8 mouse cellular contexts compared by ENCODE assay signal in genomic region chr5:113906958-113907735, GRCm38 (mm10). TPM values are rescaled to one million over a fixed set of nuclear protein-coding genes. Genes with fewer than 3 reads are reported as not detected.
DNase-seq lines count a peak whose midpoint lies in the region; ATAC-seq and TF ChIP-seq lines count a peak whose summit lies in the region.

No protein-coding gene starts in this region.

- no peaks in the 10 kb centered on the region for H3K36me3 ChIP-seq in thymus, adult 2 months (ENCODE audit: control insufficient read depth, insufficient read depth, low read length)
- H3K36me3 ChIP-seq in heart, embryonic 16.5 days (ENCODE audit: control insufficient read depth, insufficient read depth) = no peaks in the 10 kb centered on the region
- no peaks in the 10 kb centered on the region for H3K36me3 ChIP-seq in midbrain, embryonic 16.5 days (ENCODE audit: control insufficient read depth, insufficient read depth, low read length)

- no peaks in the 10 kb centered on the region for H3K9me3 ChIP-seq in heart, embryonic 16.5 days (replicated peaks; ENCODE audit: control insufficient read depth, low read length)
- no peaks in the 10 kb centered on the region for H3K9me3 ChIP-seq in midbrain, embryonic 16.5 days (replicated peaks; ENCODE audit: control insufficient read depth, low read length, poor library complexity, severe bottlenecking)

- no peak for TF ChIP-seq CTCF in thymus, adult 2 months (IDR thresholded peaks at IDR 0.05; ENCODE audit: borderline replicate concordance, control insufficient read depth, extremely low read depth, insufficient read depth, low read length, poor library complexity)

- WGBS in thymus, adult 2 months = 25% methylated on average over 17 of the region's 17 CpGs
- 7% methylated on average over 17 of the region's 17 CpGs for WGBS in heart, embryonic 16.5 days
- WGBS in midbrain, embryonic 16.5 days = 13% methylated on average over 17 of the region's 17 CpGs

- H3K4me2 ChIP-seq in heart, embryonic 16.5 days (ENCODE audit: low read depth, low read length) = peak overlapping the region; percentile 83
- peak overlapping the region; percentile 90 for H3K4me2 ChIP-seq in midbrain, embryonic 16.5 days (ENCODE audit: low read length)

- TF ChIP-seq POLR2A in thymus, adult 2 months (IDR thresholded peaks at IDR 0.05; ENCODE audit: control insufficient read depth, extremely low read depth, insufficient read depth, low read length, poor library complexity) = no peak

- peaks cover 23% of the 10 kb centered on the region for H3K4me1 ChIP-seq in thymus, adult 2 months (replicated peaks; ENCODE audit: control insufficient read depth, insufficient read depth, low read length)
- peaks cover 47% of the 10 kb centered on the region for H3K4me1 ChIP-seq in heart, embryonic 16.5 days (ENCODE audit: control insufficient read depth, insufficient read depth, low read length)
- H3K4me1 ChIP-seq in midbrain, embryonic 16.5 days (ENCODE audit: control insufficient read depth, insufficient read depth, low read length) = peaks cover 44% of the 10 kb centered on the region

- peak overlapping the region; percentile 98 for H3K9ac ChIP-seq in heart, embryonic 16.5 days (ENCODE audit: low read length)
- H3K9ac ChIP-seq in midbrain, embryonic 16.5 days (ENCODE audit: low read depth, low read length) = peak overlapping the region; percentile 97

- H3K4me3 ChIP-seq in thymus, adult 2 months (ENCODE audit: control insufficient read depth, insufficient read depth, low read length) = peak overlapping the region; percentile 63
- H3K4me3 ChIP-seq in heart, embryonic 16.5 days (ENCODE audit: low read length) = peak overlapping the region; percentile 96
- peak overlapping the region; percentile 67 for H3K4me3 ChIP-seq in midbrain, embryonic 16.5 days (ENCODE audit: low read depth, low read length)

- peak; percentile 16 for DNase-seq in thymus, adult 2 months
- DNase-seq in thymus, adult 18-20 months = no peak
- DNase-seq in c-Kit-positive CD71-positive TER-119-negative erythroid progenitor cells, embryonic 14.5 days (ENCODE audit: low read depth) = peak; percentile 56
- peak; percentile 81 for DNase-seq in liver
- peak; percentile 46 to 57 for DNase-seq in urinary bladder, postnatal 36 days (ENCODE audit: low spot score in 2 of 2)
- no peak for DNase-seq in left cerebral cortex, adult 18-20 months (ENCODE audit: low spot score in 2 of 2)

- peak overlapping the region; percentile 39 for H3K27ac ChIP-seq in thymus, adult 2 months (ENCODE audit: control insufficient read depth, insufficient read depth, low read length)
- peak overlapping the region; percentile 98 for H3K27ac ChIP-seq in heart, embryonic 16.5 days (ENCODE audit: low read length)
- peak overlapping the region; percentile 88 for H3K27ac ChIP-seq in midbrain, embryonic 16.5 days (ENCODE audit: low read length)

- H3K27me3 ChIP-seq in thymus, adult 2 months (ENCODE audit: control insufficient read depth, insufficient read depth, low read length) = no peaks in the 10 kb centered on the region
- no peaks in the 10 kb centered on the region for H3K27me3 ChIP-seq in heart, embryonic 16.5 days (ENCODE audit: control insufficient read depth, insufficient read depth, low read length)
- no peaks in the 10 kb centered on the region for H3K27me3 ChIP-seq in midbrain, embryonic 16.5 days (ENCODE audit: control insufficient read depth, insufficient read depth, low read depth, low read length)

- ATAC-seq in heart, embryonic 16.5 days (replicated peaks; ENCODE audit: extremely low read depth, insufficient read depth, low FRiP score) = no peak
- ATAC-seq in midbrain, embryonic 16.5 days = no peak

RNA-seq across cellular contexts. Expression of gene Coro1c, which starts 1.4 kb away (rescaled TPM):
- 67.8 and 78.3 TPM in 2 replicates for polyA plus RNA-seq in thymus, adult 2 months (2012; rRNA removed)
- polyA plus RNA-seq in heart, embryonic 16.5 days (2015; fragmentation: Nextera tagmentation; extraction: Ambion mirVana) = 85.9 and 89.0 TPM in 2 replicates
- polyA plus RNA-seq in midbrain, embryonic 16.5 days (2015; fragmentation: Nextera tagmentation; extraction: Ambion mirVana) = 201 and 209 TPM in 2 replicates
- total RNA-seq in left cerebral cortex, adult 18-20 months (2021) = 10 to 100 TPM; 86.7 to 88.5 TPM

Comparison
In these comparisons a context has a peak if more than half of its experiments do, and no peak if none do; other contexts are left out.
1. DNase-seq: peak in thymus, adult 2 months (single experiment), c-Kit-positive CD71-positive TER-119-negative erythroid progenitor cells, embryonic 14.5 days (single experiment), liver (single experiment) and urinary bladder, postnatal 36 days (2 of 2); none in thymus, adult 18-20 months (0 of 2) and left cerebral cortex, adult 18-20 months (0 of 2).
2. H3K27ac ChIP-seq: peak in every context shown above with its lines; median percentile 98 in heart, embryonic 16.5 days; 88 in midbrain, embryonic 16.5 days; 39 in thymus, adult 2 months.
3. Peak in every context shown above with its lines, with median percentiles within 50 percentile points of each other: H3K4me3 ChIP-seq.